Mouse (Mus musculus): ENCODE measurements at regions not wholly inside any gene's neighbourhood (a gene's known extent, or its start where the extent isn't known, plus 50 kb on each side); places are given as distances from the start of the nearest gene placed in this dataset.

GRCm38 (mm10) chr9:116328201-116328600 is 153.0 kb upstream of the Tgfbr2 start:
- DNase-seq, result no peak

GRCm38 (mm10) chr9:116327080-116327479 is 151.9 kb upstream of the Tgfbr2 start:
- no peak for DNase-seq

- no peak for DNase-seq
Observed at GRCm38 (mm10) chr9:116324971-116325370, 149.8 kb upstream of the Tgfbr2 start.

DNA sequence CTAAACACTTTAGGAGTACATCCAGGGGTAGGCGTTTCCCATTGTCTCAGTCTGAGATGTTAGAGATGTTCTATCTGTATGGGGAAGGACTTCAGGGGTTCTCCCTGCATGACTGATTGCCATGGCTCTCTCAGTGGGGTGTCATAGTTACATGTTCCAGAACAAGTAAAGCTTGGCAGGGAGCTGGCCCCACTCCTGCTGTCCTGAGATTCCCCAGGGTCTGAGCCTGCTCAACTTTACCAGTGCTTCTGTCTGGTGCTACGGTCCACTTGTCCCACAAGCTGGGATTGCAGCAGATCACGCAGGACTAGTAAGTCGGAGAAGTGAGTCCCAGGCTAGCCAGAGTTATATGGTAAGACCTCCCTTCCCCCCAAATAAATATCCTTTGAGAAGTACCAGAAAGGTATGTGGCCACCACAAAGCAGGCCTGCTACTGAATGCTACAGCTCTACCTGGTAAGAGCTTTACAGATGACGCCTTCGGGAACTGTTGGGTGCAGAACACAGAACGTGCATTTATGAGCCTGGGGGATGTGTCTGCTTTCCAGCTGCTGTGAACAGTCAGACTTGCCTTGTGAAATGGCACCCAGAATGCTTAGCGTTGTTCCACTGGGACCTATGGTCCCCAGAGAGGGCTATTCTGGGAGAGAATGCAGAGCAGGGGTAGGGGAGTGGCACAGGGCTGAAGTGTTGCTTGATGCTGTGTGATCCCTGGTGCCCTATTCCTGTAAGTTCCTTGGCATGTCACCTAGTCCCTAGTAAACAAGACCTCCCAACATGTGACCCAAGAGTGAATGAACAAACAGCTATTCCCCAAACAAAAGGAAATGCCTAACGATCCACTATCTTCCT is 148.9 kb upstream of the Tgfbr2 start:
- peak; percentile 28 for DNase-seq

DNA sequence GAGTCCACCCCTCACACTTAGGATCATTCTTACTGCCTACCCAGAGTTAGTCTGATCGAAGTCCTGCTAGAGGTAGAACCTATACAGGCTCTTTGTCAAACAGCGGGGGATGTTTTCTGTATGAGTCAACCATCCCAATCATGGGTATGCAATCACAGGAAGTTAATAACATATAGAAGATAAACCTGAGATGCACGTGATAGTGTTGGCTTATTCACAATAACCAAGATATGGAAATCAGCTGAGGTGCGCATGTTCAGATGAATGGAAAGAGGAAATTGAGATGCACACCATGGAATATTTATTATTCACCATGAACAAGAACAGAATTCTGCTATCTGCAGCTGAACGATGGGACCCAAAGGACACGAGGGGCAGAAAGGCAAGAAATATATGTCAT is 146.7 kb upstream of the Tgfbr2 start:
- no peak for DNase-seq

DNA sequence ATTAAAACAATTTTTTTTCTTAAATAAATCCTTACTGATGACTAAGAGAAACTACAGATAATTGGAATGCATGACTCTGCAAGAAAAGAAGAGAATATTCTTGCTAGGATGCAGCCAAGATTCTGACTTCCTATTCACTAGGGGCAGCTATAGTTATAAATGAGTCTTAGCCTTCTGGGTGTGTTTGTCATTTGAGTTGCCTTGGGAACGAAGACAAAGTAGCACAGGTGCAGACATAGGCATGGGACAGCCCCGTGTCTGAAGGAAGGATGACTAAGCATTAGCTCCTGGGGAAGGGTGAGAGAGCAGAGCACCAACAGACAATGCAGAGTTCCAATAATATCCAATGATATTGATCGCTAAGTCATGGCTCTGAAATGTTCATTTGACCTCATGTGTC is 144.3 kb upstream of the Tgfbr2 start:
- DNase-seq, result no peak

DNA sequence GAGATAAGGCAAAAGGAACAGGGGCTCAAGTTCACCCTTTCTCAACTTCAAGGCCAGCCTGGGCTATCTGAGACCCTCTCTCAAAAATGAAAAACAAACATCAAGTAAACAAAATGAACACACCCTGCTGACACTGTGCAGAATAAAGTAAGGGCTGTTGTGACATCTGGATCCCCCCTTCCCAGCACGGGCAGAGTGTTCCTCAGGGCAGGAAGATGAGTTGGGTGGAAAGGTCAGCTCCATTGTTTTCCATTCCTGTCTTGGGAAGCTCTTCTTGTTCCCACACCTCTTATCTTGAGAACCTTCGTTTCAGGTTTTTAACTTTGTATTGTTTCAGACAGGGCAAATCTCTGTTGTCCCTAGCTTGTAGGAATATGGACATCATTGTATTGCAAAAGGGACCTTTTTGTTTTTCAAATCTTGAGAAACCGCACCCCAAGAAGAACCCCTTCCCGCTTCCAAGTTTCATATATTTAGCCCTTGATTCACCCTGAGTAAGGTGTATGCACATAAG is 141.5 kb upstream of the Tgfbr2 start:
- DNase-seq, result no peak

GRCm38 (mm10) chr9:116314803-116315202 is 139.6 kb upstream of the Tgfbr2 start:
- no peak for DNase-seq

GRCm38 (mm10) chr9:116313932-116314790 is 139.0 kb upstream of the Tgfbr2 start:
- DNase-seq, result no peak

GRCm38 (mm10) chr9:116311364-116311763 is 136.2 kb upstream of the Tgfbr2 start:
- DNase-seq, result no peak

- no peak for DNase-seq
Observed at GRCm38 (mm10) chr9:116301602-116302001, 126.4 kb upstream of the Tgfbr2 start.

DNA sequence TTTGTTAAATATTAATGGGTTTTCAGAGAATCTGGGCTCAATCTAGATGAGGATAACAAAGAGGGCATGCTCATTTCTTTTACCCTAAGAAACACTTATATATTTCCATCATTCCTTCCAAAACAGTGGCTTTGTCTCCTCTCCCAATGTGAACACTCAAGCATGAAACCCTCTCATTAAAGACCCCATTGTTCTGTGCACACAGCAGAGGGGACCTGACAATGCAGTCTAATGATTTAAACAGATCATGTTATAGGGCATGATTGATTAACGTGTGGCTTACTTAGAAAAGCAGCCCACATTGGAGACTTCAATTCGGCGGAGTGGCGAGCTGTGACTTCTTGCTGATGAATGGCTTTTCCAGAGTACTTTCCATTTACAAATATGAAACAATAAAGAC is 123.6 kb upstream of the Tgfbr2 start:
- DNase-seq, result no peak

DNA sequence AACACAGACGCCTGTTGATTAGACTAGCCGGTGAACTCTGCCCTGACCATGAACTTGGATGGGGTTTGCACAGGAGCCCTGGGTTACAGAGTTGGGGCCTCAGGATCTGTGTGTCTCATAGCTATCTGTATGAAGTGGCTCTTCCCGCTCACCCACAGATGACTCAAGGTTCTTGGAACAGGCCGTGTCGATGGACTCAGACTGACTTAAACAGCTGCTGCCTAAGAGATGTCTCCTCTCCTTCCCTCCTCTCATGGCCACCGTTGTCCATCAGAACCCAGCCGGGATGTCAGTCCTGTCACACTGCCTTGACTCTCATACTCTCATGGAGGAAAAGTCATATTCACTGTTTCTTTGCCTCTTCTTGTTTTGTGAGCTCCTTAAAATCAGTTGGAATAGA is 121.2 kb upstream of the Tgfbr2 start:
- no peak for DNase-seq

GRCm38 (mm10) chr9:116294073-116294472 is 118.9 kb upstream of the Tgfbr2 start:
- DNase-seq, result no peak

DNA sequence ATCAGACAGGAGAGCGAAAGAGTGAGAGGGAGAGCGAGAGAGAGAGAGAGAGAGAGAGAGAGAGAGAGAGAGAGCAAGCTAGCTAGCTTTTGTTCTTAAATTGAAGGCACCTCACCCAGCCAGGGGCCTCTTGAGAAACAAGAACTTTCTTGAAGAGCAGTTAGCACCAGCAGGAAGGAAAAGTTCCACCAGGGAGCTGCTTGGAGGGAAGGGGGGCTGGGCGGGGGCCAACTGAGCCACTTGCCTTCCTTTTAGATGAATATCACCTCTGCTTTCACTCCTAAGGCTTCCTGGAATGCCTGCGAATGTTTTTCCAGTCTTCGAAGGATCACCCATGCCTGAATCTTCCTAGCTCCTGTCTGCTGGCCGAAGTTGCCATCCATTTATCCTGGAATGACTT is 118.0 kb upstream of the Tgfbr2 start:
- no peak for DNase-seq

GRCm38 (mm10) chr9:116291624-116292023 is 116.5 kb upstream of the Tgfbr2 start:
- no peak for DNase-seq

- DNase-seq, result no peak
Observed at GRCm38 (mm10) chr9:116290896-116291295, 115.7 kb upstream of the Tgfbr2 start.

DNA sequence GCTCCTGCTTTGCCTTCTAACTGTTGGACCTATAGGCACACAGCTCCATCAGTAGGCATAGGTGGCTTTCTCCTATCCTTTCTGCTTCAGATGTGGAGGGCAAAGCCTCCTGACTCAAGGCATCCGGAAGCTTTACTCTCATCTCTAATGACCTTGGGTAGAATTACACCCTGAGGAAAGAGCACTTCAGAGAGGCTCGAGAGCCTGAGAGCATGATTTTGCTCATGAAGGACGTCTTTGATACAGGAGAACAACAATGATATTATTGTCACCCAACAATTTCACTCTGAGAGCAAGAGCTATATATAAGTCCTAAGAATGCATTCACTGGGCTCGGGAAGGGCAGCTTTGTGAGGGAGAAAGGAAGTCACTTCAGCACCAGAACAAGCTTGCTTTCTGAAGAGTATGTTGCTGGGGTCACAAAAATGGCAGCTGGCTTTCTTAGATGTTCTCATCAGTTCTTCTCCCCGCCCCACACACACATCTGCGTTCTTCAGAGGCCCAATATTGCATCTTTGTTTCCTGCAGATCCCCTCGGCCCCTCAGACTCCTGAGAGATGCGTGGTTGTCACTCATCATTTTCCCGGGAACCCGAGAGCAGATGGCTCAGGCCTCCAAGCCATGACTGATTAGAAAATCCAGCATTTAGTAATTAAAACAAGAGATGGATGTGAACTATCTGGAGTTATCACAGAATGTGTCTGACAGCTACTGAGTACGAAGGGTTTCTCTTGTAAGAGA is 110.7 kb upstream of the Tgfbr2 start:
- no peak for DNase-seq

DNA sequence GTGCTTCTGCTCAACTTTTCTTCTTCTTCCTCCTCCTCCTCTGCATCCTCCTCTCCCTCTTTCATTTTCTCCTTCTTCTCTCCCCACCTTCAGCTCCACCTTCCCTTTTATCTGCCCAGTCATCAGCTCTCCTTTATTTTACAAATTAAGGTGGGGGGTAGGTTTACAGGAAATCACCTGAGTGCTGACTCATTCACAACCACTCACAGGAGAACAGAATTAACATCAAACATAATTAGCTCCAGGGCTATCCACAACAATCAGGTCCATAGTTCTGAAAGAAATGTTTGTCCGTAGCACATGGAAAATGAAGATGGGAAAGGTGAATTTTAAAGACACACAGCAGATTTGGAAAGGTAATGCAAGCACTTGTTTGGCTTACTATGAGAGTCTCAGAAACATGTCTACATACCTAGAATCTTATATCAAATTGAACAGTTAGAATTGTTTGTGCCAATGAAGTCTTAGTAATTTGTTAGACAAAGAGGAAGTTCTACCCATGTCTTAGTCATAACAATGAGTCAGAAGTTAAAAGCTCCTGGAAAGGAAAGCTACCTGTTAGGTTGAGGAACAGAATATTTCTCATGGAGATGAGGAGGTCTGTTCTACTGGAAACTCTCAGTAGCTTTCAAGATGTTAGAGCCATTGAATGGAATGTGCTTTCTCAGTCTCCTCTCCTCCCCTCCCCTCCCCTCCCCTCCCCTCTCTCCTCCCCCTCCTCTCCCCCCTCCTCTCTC is 108.8 kb upstream of the Tgfbr2 start:
- no peak for DNase-seq

DNA sequence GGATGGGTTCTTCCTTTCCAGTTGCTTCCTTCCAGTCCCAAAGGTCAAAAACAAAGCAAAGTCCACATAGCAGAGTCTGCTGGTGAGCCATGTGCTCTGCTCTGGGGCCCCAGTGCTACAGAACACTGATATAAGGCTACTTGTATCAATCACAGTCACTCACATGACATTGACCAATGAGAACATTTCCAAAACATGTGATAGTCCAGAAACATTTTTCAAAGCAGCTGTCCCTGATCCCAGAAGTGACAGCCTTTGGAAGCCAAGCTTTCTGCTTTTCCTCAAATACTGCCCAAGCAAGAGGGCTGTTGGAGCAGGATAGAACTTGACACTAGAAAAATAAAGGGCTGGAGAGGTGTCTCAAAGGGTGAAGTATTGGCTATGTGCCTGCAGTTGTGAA is 106.5 kb upstream of the Tgfbr2 start:
- DNase-seq, result peak; percentile 22

- no peak for DNase-seq
Observed at GRCm38 (mm10) chr9:116280146-116280545, 105.0 kb upstream of the Tgfbr2 start.

DNA sequence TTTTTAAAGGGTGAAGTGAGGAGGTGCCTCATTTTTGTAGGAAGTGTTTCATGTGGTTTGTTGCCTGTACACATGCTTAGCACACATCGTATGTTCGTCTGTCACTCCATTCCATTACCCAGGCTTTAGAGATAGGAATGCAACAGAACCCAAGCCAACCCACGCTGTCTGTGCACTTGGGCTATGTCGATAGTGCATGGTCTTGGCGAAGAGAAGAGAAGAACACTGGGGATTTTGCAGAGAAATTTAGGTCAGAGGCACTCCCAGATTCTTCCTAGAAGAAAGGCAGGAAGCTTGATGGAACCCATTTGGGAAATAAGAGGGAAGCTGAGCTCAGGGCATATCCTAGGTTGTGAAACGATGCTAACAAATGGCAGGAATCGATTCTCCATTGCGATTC is 103.7 kb upstream of the Tgfbr2 start:
- no peak for DNase-seq

Measured in adrenal gland, postnatal 25 days (tissue).